ENCODE assay signal across 10 mouse cellular contexts in genomic region chr8:70773410-70773809, GRCm38 (mm10). TPM values are rescaled to one million over a fixed set of nuclear protein-coding genes. Genes with fewer than 3 reads are reported as not detected.
DNase-seq lines count a peak whose midpoint lies in the region; ATAC-seq and TF ChIP-seq lines count a peak whose summit lies in the region.
"Had no signal": no experiment of that assay in that cellular context is flagged by ENCODE, and none has a peak within 500 bp of the region (broad histone marks: within the 10 kb centered on the region; RNA-seq: fewer than 3 reads in every experiment).

No protein-coding gene starts in this region.

- peak overlapping the region; percentile 42 for H3K9ac ChIP-seq in lung, embryonic 14.5 days
- H3K9ac ChIP-seq in hindbrain, embryonic 11.5 days (ENCODE audit: low read depth, low read length) = no peak overlapping the region; the same call in 1 of the 2 replicates
- H3K9ac ChIP-seq in neural tube, embryonic 15.5 days (replicated peaks) = 0 out of 2 replicates have a peak overlapping the region, but pooled peaks have one; percentile 23

- H3K27me3 ChIP-seq in lung, embryonic 14.5 days (ENCODE audit: insufficient read depth, low read length) = no peaks in the 10 kb centered on the region
- H3K27me3 ChIP-seq in hindbrain, embryonic 11.5 days (ENCODE audit: control insufficient read depth, insufficient read depth, low read length) = no peaks in the 10 kb centered on the region; the same call in 1 of the 2 replicates
- H3K27me3 ChIP-seq in neural tube, embryonic 15.5 days (replicated peaks) = no peaks in the 10 kb centered on the region

- H3K4me1 ChIP-seq in lung, embryonic 14.5 days (ENCODE audit: insufficient read depth) = peaks cover 17% of the 10 kb centered on the region
- peaks cover 7% of the 10 kb centered on the region for H3K4me1 ChIP-seq in hindbrain, embryonic 11.5 days (replicated peaks; ENCODE audit: control insufficient read depth, insufficient read depth, low read length)
- peaks cover 63% of the 10 kb centered on the region for H3K4me1 ChIP-seq in neural tube, embryonic 15.5 days

- peaks cover 68% of the 10 kb centered on the region for H3K36me3 ChIP-seq in lung, embryonic 14.5 days (ENCODE audit: insufficient read depth)
- peaks cover 7% of the 10 kb centered on the region; the same call in 1 of the 2 replicates for H3K36me3 ChIP-seq in hindbrain, embryonic 11.5 days (ENCODE audit: control insufficient read depth, insufficient read depth, low read length)
- H3K36me3 ChIP-seq in neural tube, embryonic 15.5 days = peaks cover 59% of the 10 kb centered on the region

- H3K27ac ChIP-seq in lung, embryonic 14.5 days (ENCODE audit: low read depth) = peak overlapping the region; percentile 54
- 0 out of 2 replicates have a peak overlapping the region, but pooled peaks have one; percentile 9 for H3K27ac ChIP-seq in hindbrain, embryonic 11.5 days (ENCODE audit: low read depth, low read length)
- H3K27ac ChIP-seq in neural tube, embryonic 15.5 days (replicated peaks) = peak overlapping the region; percentile 67

- no peak for ATAC-seq in lung, embryonic 14.5 days (ENCODE audit: insufficient read depth)
- no peak for ATAC-seq in hindbrain, embryonic 11.5 days (ENCODE audit: low FRiP score)
- ATAC-seq in neural tube, embryonic 15.5 days (ENCODE audit: low FRiP score) = no peak

- WGBS in lung, embryonic 14.5 days = 77% methylated on average over 5 of the region's 5 CpGs
- 85% methylated on average over 5 of the region's 5 CpGs for WGBS in hindbrain, embryonic 11.5 days
- 72% methylated on average over 5 of the region's 5 CpGs for WGBS in neural tube, embryonic 15.5 days

- peak; percentile 87 for DNase-seq in cerebellum, adult 11-12 months
- DNase-seq in cerebellum, postnatal 4 days (ENCODE audit: low spot score in 2 of 2) = no peak
- DNase-seq in lung, embryonic 14.5 days = no peak
- no peak for DNase-seq in lung, postnatal 25 days (ENCODE audit: low spot score)
- no peak for DNase-seq in hindbrain, embryonic 11.5 days (ENCODE audit: low spot score)
- DNase-seq in ovary, postnatal 14 days (ENCODE audit: low spot score) = no peak
- DNase-seq in layer of hippocampus, postnatal 36 days = no peak

- no peak overlapping the region for H3K4me3 ChIP-seq in lung, embryonic 14.5 days (ENCODE audit: low read depth, low read length)
- no peak overlapping the region for H3K4me3 ChIP-seq in hindbrain, embryonic 11.5 days (ENCODE audit: low read depth, low read length)
- no peak overlapping the region for H3K4me3 ChIP-seq in neural tube, embryonic 15.5 days (replicated peaks)

- H3K4me2 ChIP-seq in lung, embryonic 14.5 days = peak overlapping the region; percentile 37
- H3K4me2 ChIP-seq in hindbrain, embryonic 11.5 days (replicated peaks; ENCODE audit: low read depth, low read length) = no peak overlapping the region
- H3K4me2 ChIP-seq in neural tube, embryonic 15.5 days = peak overlapping the region; percentile 31

- no peak for TF ChIP-seq CTCF in lung, embryonic 14.5 days (IDR thresholded peaks at IDR 0.05; ENCODE audit: low read depth)

- no peaks in the 10 kb centered on the region for H3K9me3 ChIP-seq in lung, embryonic 14.5 days (ENCODE audit: low read depth, low read length)
- H3K9me3 ChIP-seq in hindbrain, embryonic 11.5 days (ENCODE audit: control insufficient read depth, low read length) = no peaks in the 10 kb centered on the region
- H3K9me3 ChIP-seq in neural tube, embryonic 15.5 days (replicated peaks) = no peaks in the 10 kb centered on the region

RNA-seq across cellular contexts. Expression of gene Pik3r2, which starts 3.1 kb away (rescaled TPM):
- 46.5 and 52.4 TPM in 2 replicates for polyA plus RNA-seq in lung, embryonic 14.5 days (2014; fragmentation: Nextera tagmentation; extraction: Ambion mirVana)
- polyA plus RNA-seq in hindbrain, embryonic 11.5 days (2014; fragmentation: Nextera tagmentation; extraction: Ambion mirVana) = 31.5 and 36.5 TPM in 2 replicates
- 97.5 and 102 TPM in 2 replicates for polyA plus RNA-seq in neural tube, embryonic 15.5 days (2015; fragmentation: Nextera tagmentation; extraction: Ambion mirVana)
- total RNA-seq in layer of hippocampus, postnatal 36 days (2021) = 100 to 1,000 TPM; 153 to 158 TPM

RNA-seq across cellular contexts. Expression of gene Mpv17l2, which starts 12.7 kb away (rescaled TPM):
- 27.9 and 29.4 TPM in 2 replicates for polyA plus RNA-seq in lung, embryonic 14.5 days (2014; fragmentation: Nextera tagmentation; extraction: Ambion mirVana)
- 38.7 and 40.6 TPM in 2 replicates for polyA plus RNA-seq in hindbrain, embryonic 11.5 days (2014; fragmentation: Nextera tagmentation; extraction: Ambion mirVana)
- 40.5 and 43.5 TPM in 2 replicates for polyA plus RNA-seq in neural tube, embryonic 15.5 days (2015; fragmentation: Nextera tagmentation; extraction: Ambion mirVana)
- 10 to 100 TPM; 34.3 to 35.8 TPM for total RNA-seq in layer of hippocampus, postnatal 36 days (2021)

RNA-seq across cellular contexts. Expression of gene Rab3a, which starts 18.9 kb away (rescaled TPM):
- 10.5 and 12.0 TPM in 2 replicates for polyA plus RNA-seq in lung, embryonic 14.5 days (2014; fragmentation: Nextera tagmentation; extraction: Ambion mirVana)
- 91.5 and 94.3 TPM in 2 replicates for polyA plus RNA-seq in hindbrain, embryonic 11.5 days (2014; fragmentation: Nextera tagmentation; extraction: Ambion mirVana)
- 536 and 627 TPM in 2 replicates for polyA plus RNA-seq in neural tube, embryonic 15.5 days (2015; fragmentation: Nextera tagmentation; extraction: Ambion mirVana)
- 100 to 1,000 TPM; 729 to 765 TPM for total RNA-seq in layer of hippocampus, postnatal 36 days (2021)

RNA-seq across cellular contexts. Expression of gene Mast3, which starts 31.4 kb away (rescaled TPM):
- polyA plus RNA-seq in lung, embryonic 14.5 days (2014; fragmentation: Nextera tagmentation; extraction: Ambion mirVana) = 16.1 and 18.0 TPM in 2 replicates
- polyA plus RNA-seq in hindbrain, embryonic 11.5 days (2014; fragmentation: Nextera tagmentation; extraction: Ambion mirVana) = 11.2 and 12.3 TPM in 2 replicates
- 18.9 and 21.0 TPM in 2 replicates for polyA plus RNA-seq in neural tube, embryonic 15.5 days (2015; fragmentation: Nextera tagmentation; extraction: Ambion mirVana)
- 100 to 1,000 TPM; 452 to 459 TPM for total RNA-seq in layer of hippocampus, postnatal 36 days (2021)

RNA-seq across cellular contexts. Expression of gene Il12rb1, which starts 34.8 kb away (rescaled TPM):
- polyA plus RNA-seq in lung, embryonic 14.5 days (2014; fragmentation: Nextera tagmentation; extraction: Ambion mirVana) = 0.17 TPM in 1 of 2 replicates, not detected in the other
- 0.08 TPM in 1 of 2 replicates, not detected in the other for polyA plus RNA-seq in hindbrain, embryonic 11.5 days (2014; fragmentation: Nextera tagmentation; extraction: Ambion mirVana)
- 0.14 and 1.4 TPM in 2 replicates for polyA plus RNA-seq in neural tube, embryonic 15.5 days (2015; fragmentation: Nextera tagmentation; extraction: Ambion mirVana)
- total RNA-seq in layer of hippocampus, postnatal 36 days (2021) = under 1 TPM; 0.56 to 0.87 TPM
- total RNA-seq: adrenal gland, postnatal 14 days; gastrocnemius, postnatal 4 days had no signal

Comparison
In these comparisons a context has a peak if more than half of its experiments do, and no peak if none do; other contexts are left out.
1. H3K27ac ChIP-seq: peak in every context shown above with its lines; median percentile 67 in neural tube, embryonic 15.5 days; 54 in lung, embryonic 14.5 days; 9 in hindbrain, embryonic 11.5 days.